Mouse (Mus musculus) megakaryocyte progenitor cell, adult 5-6 weeks (primary cell): ENCODE measurements around the gene Art1. TPM values are rescaled to one million over a fixed set of nuclear protein-coding genes. Genes with fewer than 3 reads are reported as not detected.

ENCODE experiments used
- ATAC-seq: replicated peaks from 2 replicates; pipeline ENCODE4 v1.8.0; 2016; ENCODE audit warnings: mild to moderate bottlenecking, moderate TSS enrichment, inconsistent platforms; ENCODE audit not compliant: poor library complexity
- total RNA-seq, 2 experiments: library from RNA; stranded (forward) in 1 of 2; stranded (reverse) in 1 of 2; fragments of 157-497, 149-512 nt in 1 of 2; fragments of 200-1000 nt in 1 of 2; gene quantifications; 2 replicates each; pipeline versions ENCODE4 v1.2.3 to v1.2.4; 2015 to 2017

Gene Art1
- not detected in 2 replicates for total RNA-seq (2015)
- not detected in 2 replicates for total RNA-seq (2017)

DNA sequence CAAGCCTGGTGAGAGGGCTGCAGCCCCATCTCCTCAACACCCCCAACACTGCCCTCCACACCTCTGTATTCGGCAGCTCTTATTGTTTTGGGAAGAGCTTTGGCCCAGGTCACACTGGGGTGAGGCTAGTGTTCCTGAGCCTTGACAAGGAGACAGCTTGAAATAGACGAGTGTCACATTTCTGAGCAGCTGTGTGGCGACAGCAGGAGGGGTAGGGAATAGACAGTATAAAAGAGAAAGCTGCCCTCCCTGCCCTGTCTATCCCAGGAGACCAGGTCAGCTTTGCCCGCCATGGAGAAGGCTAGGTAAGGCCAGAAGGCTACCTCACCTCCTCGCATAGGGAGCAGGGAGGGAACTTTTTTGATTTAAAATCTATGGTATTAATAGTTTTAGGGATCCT lies at the start of gene Art1:
TSS of gene Art1 (plus strand) at position 257 of the 400 bp plus-strand sequence.
- no peak for ATAC-seq

DNA sequence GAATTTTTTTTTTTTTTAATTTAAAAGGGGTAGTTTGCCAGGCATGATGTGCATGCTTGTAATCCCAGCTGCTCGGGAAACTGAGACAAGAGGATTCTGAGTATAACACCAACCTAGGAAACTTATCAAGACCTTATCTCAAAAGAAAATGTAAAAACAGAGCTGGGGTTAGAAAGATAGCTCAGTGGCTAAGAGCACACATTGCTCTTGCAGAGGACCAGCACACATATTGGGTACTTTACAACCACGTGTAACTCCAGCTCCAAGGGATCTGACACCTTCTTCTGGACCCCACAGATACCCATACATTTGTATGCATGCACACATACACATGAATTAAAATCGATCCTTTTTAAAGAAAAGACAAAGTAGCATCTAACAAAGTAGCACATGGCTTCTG lies 40.2 kb upstream of the Art1 start:
- no peak for ATAC-seq

DNA sequence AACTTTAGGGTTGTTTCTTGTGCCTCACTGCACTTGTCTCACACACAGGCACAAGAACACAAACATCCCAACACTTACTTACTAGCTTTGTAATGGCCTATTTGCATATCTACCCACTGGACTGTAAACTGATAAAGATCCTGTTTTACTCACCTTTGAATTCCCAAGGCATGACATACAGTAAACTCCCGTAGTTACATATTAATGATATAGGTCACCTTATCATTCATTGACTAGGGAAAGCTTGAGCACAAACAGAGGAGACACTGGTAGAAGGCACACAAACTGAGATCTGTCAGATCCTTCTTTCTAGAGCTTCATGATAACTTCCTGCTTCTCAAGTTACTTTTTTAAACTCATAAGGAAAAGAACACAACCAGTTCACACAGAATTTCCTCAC lies 39.3 kb upstream of the Art1 start:
- ATAC-seq: no peak

DNA sequence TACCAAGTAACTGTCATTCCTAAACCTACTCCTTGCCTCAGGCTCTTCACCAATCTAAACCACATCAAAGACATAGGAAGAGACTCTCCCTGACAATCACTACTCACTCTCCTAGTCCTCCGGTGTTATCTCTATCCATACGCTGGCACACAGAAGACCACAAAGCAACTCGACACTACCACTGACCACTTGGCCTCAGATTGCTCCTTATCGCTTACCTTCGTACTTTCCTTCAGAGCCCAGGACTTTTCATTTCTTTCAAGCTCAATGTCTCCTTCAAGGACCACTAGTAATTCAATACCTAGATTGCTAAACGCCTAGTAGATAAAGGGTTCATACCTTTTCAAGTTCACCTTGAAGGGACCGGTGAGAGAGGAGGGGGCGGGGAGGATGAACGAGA lies 37.7 kb upstream of the Art1 start:
- no peak for ATAC-seq

DNA sequence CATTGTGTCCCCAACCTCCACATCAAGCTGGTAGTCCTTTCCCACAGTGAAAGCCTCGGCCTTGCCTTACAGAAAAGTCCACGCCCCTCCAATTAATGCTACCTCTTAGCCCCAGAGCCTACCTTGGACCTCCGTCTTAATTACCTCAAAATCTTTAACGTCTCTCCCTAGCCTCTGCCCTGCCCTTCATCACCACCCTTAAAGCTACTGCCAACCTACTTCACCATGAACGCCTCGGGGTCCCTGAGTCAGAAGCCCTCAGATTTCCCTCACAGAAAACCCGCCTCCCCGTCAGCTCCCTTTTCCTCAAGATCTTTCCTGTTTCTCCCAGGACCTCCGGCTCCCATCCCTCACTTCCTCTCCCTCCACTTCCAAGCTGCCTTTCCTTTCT lies 36.9 kb upstream of the Art1 start:
- peak; percentile 2; the same call in 1 of the 2 replicates for ATAC-seq

DNA sequence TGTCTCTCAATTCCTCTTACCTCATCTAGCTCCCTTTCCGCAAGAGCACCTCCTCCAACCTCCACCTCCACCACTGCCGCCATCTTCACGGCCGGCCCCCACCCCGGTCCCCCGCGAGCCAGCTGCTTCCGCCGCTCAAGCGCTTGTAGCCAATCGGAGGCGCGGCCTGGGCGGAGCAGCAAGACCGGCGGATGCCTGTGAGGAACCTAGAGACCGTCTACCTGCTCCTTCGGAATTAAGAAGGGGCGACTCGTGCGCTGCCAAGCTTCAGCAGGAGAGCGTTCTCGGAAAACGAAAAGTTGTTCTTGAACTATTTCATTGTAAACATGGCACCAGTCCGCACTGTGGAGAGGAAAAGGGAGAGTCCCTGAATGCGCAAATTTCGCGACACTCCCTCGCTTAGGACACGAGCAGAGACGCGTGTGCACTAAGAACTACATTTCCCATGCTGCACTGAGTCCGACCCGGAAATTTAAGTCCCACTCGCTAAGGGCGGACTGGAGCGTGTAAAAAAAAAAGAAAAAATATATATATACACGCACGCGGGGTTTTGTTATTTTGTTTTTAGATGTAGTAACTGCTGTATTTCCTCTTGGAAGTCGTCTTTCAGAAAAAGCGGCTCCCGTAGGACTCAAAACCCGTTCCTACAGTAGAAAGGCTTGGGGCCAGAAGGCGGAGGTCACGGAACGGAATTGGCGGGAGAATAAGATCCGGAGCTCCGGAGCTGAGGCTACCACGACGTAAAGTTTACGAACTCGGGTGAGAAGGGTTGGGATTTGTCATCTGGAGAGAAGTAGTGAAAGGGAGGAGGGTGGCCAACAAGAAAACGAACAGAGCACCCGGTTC lies 36.3 kb upstream of the Art1 start, which contains the start of the genes Rnf121, Xndc1 and Xntrpc:
TSS of gene Rnf121 (minus strand) at position 424 of the 846 bp plus-strand sequence.
TSS of gene Xndc1 (plus strand) at position 466 of the 846 bp plus-strand sequence.
TSS of gene Xntrpc (plus strand) at position 668 of the 846 bp plus-strand sequence.
- peak; percentile 95 for ATAC-seq

DNA sequence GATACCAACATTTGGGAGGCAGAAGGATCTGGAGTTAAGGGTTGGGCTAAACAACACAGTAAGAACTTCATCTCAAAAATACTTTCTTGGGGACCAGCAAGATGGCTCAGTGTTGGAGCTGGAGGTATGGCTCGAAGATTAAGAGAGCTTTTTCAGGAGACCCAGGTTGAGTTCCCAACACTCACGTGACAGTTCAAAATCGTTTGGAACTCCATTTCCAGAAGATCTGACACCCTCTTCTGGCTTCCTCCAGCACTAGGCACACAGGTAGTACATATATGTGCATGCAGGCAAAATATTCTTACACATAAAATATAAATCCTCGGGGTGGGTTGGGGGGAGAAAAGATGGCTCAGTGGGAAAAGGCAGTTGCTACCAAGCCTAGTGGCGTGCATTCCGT lies 35.2 kb upstream of the Art1 start:
- ATAC-seq: no peak

DNA sequence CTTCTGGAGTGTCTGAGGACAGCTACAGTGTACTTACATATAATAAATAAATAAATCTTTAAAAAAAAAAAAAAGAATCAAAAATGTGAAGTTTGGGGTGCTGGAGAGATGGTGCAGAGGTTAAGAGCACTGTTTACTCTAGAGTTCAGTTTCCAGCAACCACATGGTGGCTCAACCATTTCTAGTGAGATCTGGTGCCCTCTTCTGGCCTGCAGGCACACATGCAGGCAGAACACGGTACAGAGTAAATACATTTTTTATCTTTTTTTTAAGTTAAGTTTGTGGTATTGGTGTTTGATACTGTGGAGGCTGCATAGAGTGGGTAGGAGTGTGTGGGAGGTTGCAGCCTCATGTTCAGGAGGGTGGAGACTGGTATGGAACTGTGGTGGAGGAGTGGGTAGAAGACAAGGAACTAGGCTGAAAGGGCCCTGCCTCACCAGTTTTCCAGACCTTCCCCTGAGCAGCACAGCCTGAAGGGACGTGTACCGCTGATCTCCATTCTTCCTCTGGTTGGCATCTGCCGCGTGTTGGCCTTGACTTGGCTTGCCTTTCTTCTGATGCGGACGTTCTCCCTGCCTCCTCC lies 24.7 kb upstream of the Art1 start:
- ATAC-seq: peak; percentile 90

DNA sequence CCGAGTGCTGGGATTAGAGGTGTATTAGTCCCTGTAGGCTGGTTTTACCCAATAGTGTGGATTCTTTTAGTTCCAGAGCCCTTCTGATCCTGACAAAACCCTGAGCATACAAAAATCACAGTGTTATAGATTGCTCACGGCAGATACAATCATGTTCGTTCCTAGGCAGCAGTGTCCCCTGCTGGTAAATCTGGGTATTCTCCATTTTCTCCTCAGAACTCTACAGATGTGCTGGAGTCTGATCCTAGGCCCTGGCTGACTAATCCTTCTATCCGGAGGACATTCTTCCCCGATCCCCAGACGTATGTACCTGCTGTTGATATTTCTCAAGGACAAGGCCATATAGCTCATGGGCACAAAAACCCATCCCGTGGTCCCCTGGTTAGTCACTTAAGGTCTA lies 23.0 kb upstream of the Art1 start:
- peak; percentile 74 for ATAC-seq

DNA sequence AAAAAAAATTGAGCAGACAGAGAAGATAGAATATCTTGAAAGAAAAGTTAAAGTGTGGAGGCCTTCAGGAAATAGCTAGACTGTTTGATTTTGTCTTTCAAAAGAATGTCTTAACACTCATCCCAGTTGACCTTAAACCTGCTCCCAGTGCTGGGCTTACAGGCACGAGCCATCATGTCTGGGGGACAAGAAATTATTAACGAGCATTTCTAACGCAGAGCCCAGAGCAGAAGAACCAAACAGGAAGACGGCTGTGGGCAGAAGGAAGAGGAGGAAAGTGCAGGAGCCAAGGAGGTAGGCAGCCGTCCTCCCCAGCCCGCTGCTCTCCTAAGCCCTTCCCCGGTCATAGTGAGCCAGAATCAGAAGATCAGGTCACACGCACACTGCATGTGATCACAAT lies 21.2 kb upstream of the Art1 start:
- no peak for ATAC-seq

DNA sequence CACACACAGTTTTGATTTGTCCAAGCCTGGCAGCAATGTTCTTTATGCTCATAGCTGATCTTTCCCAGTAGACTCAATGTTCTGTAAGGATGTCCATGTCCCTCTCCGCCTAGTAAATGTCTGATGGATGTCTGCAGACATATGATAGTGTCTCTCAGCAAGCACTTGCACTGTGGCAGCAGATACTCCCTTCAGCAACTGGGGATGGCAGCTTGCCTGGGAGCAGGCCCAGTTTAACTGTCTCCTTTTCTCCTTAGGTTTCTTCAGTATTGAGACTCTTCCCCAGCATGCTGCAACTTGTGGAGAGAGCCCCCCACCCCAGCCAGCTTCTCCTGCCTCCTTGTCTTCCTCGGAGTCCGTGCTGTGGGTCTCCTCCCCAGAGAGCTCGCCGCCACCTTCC lies 19.8 kb upstream of the Art1 start:
- ATAC-seq: no peak

DNA sequence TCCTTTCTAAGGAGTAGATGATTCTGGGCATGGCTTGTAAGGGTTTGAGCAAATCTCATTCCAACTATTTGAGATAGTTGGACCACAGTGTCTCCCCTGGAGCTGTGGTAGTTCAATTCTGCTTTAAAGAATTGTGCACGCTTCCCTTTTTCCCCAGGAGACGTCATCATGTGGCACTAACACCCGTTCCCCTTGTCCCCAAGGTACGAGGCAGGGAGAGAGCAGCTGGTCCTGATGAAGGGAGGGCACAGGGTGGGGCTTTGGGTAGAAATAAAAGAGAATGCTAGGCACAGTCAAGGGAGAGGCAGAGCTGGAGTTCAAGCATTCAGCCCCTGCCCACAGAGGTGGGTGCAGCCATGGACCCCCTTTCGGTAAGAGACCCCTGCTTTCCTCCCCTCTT lies 18.7 kb upstream of the Art1 start, which contains the start of gene Trpc2:
TSS of gene Trpc2 (plus strand) at position 301 of the 400 bp plus-strand sequence.
- no peak for ATAC-seq

DNA sequence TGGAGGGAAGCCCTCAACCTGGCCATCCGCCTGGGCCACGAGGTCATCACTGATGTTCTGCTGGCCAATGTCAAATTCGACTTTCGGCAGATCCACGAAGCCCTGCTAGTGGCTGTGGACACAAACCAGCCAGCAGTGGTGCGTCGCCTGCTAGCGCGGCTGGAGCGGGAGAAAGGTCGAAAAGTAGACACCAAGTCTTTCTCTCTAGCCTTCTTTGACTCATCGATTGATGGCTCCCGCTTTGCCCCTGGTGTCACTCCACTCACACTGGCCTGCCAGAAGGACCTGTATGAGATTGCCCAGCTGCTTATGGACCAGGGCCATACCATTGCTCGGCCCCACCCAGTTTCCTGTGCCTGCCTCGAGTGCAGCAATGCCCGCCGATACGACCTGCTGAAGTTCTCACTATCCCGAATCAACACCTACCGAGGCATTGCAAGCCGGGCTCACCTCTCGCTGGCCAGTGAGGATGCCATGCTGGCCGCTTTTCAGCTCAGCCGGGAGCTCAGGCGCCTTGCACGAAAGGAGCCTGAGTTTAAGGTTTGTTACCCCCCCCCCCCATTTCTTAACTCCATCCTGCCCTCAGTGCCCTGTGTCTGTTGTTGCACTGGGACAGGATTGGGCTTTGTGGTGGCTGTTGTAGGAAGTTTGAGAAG lies 17.4 kb upstream of the Art1 start:
- no peak for ATAC-seq

DNA sequence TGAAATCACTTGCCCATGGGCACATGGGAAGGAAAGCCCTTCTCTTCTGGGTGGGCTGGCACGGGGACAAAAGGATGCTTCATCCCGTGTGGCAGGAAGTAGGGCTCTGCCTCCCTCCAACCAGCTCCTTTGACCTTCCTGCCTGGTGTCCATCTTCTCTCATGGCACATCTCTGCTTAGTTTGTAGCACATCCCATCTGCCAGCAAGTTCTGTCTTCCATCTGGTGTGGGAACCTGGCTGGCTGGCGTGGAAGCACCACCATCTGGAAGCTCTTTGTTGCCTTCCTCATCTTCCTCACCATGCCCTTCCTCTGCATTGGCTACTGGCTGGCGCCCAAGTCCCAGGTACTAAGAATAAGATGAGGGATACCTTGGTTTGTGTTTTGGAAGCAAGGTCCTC lies 14.2 kb upstream of the Art1 start:
- no peak for ATAC-seq

DNA sequence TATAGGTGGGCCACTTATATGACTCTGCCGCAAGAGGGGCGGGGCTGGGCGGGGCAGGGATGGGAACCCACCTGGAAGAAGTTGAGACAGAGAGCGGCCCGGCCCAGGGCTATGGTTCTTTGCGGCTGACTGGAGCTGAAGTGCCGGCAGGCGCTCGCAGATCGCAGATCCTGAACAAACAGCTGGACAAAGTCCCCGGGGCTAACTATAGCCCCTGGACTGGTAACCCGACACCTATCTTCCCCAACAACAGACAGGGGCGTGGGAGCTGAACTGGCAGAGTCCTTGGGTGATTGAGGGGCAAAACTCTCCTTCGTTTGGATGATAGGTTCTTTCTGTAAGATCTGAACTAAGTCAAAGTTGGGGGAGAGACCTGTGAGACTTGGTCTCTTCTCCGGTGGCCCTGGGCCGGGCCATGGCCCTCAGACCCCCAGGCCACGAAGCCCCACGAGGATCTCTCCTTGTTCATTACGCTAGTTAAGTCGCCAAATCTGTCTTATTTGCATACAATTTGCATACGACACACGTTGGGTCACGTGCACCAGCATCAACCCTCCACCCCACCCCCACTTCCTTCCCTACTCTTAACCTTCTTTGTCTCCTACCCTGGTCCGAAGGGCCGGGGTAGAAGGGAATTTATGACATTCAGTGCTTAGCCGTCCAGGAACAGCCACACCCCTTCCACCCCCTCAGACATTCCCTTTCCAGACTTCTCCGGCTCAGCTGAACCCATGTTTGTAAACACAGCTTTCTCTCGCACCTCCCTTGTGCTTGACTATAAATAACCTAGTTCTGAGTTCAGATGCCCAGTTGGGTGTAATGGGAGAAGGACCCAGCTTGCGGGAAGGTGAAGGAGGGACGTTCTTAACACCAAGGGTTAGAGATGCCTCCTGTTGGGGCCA lies 1.5 kb upstream of the Art1 start:
- peak; percentile 78 for ATAC-seq

DNA sequence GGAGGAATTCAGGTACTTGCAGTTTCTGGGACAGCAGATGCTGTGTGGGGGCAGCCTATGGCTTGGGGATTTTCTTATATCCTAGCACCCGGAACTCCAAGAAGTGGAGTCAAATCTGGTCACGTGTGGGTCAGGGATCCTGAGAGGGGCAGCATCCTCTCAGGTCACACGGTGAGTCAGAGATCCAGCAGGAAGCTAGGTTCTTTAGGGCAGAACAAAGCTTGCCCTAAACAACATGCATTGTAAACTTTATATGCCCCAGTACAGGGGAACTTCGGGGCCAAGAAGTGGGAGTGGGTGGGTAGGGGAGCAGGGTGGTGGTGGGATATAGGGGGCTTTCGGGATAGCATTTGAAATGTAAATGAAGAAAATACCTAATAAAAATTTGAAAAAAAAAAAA lies 675 bp upstream of the Art1 start:
- ATAC-seq: no peak

DNA sequence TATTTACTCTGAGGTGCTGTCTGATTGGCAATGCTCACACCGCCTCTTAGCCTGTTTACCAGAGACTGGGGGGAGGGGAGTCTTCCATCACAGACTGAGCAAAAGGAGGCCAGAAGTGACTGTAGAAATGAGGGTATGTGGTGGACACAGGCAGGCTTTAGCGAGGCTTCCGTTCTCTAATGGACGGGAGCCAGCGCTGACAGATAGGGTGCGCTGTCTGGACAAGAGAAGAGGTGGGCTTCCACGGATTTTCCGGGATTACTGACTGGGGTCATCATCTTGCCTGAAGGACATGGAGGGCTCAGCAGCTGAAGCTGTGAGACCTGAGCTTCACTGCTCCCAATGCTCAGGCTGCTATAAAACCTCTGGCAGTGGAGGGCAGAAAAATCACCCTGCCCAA lies 698 bp downstream of the Art1 start:
- ATAC-seq: no peak

DNA sequence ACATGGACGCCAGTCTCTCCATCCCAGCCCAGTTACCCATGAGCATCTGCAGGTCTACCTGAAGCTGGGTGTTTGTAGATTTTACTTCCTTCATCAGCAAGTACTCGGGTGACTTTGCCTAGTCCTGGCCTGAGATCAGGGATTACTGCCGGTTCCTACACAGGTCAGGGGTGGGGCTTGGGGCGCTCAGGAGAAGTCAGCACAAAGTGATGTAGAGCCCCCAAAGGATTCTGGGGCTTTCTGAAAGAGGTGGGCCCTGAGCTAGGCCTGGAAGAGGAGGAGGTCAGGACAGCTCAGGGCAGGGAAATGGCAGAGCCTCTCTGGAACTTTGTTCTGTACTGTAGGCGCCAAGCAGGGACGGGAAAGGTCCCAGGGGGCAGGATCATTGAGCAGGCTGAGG lies 1.2 kb downstream of the Art1 start:
- no peak for ATAC-seq

DNA sequence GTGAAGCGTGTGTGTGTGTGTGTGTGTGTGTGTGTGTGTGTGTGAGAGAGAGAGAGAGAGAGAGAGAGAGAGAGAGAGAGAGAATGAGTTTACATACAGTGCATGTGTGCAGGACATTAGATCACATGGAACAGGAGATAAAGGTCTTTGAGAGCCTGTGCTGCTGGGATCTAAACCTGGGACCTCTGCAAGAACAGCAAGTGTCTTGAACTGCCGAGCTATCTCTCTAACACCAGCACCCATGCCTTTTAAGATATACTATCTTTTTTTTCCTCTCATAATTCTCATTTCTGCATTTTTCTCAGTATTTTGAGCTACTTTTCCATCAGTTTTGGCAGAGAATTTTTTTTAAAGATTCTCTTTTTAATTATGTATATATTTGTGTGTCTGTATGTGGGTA lies 2.0 kb downstream of the Art1 start:
- ATAC-seq: peak; percentile 70

DNA sequence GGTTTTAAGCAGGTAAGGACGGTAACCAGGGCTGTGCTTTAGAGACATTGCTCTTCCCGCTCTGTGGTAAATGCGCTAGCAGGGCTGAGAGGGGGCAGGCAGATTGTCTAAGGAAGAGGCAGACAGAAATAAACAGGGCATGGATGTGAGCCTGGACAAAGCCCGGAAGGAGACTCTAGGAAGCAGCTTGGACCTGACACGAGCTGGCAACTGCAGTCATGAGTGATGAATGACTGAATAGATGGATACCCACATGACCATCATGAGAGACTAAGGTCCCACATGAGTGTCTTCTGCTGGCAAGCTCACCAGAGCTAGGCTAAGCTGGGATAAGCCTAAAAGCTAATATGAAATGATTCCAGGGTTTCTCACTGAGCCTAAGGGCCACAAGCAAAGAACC lies 2.6 kb downstream of the Art1 start:
- no peak for ATAC-seq

DNA sequence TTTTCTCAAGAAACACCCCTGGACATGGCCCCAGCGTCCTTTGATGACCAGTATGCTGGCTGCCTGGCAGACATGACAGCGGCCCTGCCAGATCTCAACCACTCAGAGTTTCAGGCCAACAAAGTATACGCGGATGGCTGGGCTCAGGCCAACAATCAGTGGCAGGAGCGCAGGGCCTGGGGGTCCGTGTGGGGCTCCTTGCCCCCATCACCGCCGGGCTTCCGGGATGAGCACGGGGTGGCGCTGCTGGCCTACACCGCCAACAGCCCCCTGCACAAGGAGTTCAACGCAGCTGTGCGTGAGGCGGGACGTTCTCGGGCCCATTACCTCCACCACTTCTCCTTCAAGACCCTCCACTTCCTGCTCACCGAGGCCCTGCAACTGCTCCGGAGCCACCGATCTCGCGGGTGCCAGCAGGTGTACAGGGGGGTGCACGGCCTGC lies 5.2 kb downstream of the Art1 start:
- peak; percentile 35 for ATAC-seq
